Mouse (Mus musculus) monocyte, adult 2 months (primary cell): ENCODE results near the gene Agk.

Experiments used
- DNase-seq, 2 experiments: peaks; one replicate each; pipeline ENCODE4 v3.0.0; 2022; ENCODE audit warnings: low spot score in 2 of 2, low read depth in 1 of 2

Agk gene

DNA sequence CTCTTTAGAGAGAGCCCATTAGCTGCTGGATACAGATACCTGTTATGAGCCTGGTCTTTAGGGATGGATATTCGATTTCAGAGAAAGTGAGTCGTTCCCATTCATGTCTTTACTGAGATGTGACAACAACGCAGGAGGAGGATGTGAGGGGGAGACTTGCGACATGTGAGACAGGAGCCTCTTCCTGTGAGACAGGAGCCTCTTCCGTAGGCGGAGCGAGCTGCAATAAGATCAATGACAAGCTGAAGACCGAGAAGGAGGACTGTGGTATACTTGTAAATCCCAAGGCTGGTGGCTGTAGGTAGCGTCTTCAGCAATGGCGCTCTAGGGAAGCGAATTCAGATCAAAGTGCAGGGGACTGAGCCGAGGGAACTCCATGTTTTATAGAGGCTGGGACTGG is 114.8 kb downstream of the Agk start:
- no peak for DNase-seq

GRCm38 (mm10) chr6:40441276-40441675 is 116.3 kb downstream of the Agk start:
- DNase-seq, result no peak

- no peak for DNase-seq
Measured at GRCm38 (mm10) chr6:40441755-40442154, 116.8 kb downstream of the Agk start.

DNA sequence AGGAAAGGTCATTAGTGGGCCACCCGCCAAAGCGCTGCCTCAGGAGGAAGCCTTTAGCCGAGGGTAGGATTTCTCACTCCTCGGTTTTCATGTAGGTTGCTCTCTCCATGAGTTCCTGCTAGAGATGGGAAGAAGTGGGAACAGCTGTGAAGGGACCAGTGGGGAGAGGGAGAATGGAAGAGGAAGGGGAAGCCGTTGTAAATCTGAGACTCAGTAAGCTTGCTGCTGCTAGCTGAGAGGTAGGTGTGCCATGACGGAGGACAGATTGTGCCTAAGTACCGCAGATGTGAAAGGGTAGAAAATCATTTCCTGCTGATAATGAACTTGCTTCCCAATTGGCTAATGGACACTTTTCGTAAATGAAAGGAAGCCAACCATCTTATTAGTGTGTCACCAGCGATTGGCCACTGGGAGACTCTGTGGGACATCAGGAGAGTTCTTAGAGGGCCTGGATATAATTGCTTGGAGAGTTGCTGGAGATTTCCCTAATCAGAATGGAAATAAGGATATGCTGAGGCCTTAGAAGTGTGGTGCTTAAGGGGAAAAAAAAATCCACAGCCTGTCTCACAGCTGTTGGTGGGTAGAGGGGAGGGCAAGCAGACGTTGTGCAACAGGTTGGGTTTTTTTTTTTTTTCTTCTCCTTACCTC is 118.4 kb downstream of the Agk start:
- no peak for DNase-seq
